Mouse (Mus musculus): ENCODE data around the gene Dbp. TPM values are rescaled to one million over a fixed set of nuclear protein-coding genes. Genes with fewer than 3 reads are reported as not detected.
A peak's percentile ranks its signal among the peaks of the same experiment; 100 is the strongest.
"Not testable (repeated sequence)": the region's sequence is repeated elsewhere in the genome, so short reads cannot be mapped to it uniquely, and the experiment has no call there.

Dbp gene
- polyA plus RNA-seq (2012; rRNA removed) (0.69 and 0.80 TPM in 2 replicates), polyA plus RNA-seq (2014; fragmentation: Nextera tagmentation; extraction: Ambion mirVana) (0.51 and 0.54 TPM in 2 replicates)

- under 1% methylated on average over 36 of the region's 36 CpGs for WGBS (ENCODE audit: insufficient replicate concordance)
- Histone ChIP-seq H3K4me2 (ENCODE audit: low read depth) (peak within 1 kb of the TSS; percentile 78), H3K4me1 (replicated peaks; ENCODE audit: control insufficient read depth in 2 of 2, insufficient read depth in 2 of 2, low read length in 1 of 2) (peaks cover 29 to 32% of the 10 kb centered on the region in 2 experiments), H3K27me3 (ENCODE audit: control insufficient read depth, insufficient read depth, low read length) (peaks cover 16% of the 10 kb centered on the region), H3K27ac (peak within 1 kb of the TSS; percentile 9; the same call in 1 of the 2 replicates), H3K9ac (replicated peaks) (peak within 1 kb of the TSS; percentile 41), H3K4me3 (ENCODE audit: insufficient read depth in 1 of 2, low read depth in 2 of 2, low read length in 2 of 2) (peak within 1 kb of the TSS; percentile 48 to 63), H3K36me3 (replicated peaks; ENCODE audit: control insufficient read depth, insufficient read depth, low read depth) (no peaks in the 10 kb centered on the region), H3K9me3 (ENCODE audit: control insufficient read depth, low read length) (no peaks in the 10 kb centered on the region)
- ATAC-seq (ENCODE audit: insufficient read depth) (peak; percentile 82), DNase-seq (ENCODE audit: low read depth in 3 of 3, low spot score in 3 of 3) (peak; percentile 93 to 94 (median 94))
- TF ChIP-seq CTCF (IDR thresholded peaks at IDR 0.05; ENCODE audit: low read depth) (no peak), EP300 (IDR thresholded peaks at IDR 0.05; ENCODE audit: low read depth) (0 out of 2 replicates have a peak, but pooled peaks have one; percentile 6)
Measured at GRCm38 (mm10) chr7:45704730-45705442, at the start of gene Dbp. TSS of gene Dbp (plus strand) at chr7:45705088.

DNA sequence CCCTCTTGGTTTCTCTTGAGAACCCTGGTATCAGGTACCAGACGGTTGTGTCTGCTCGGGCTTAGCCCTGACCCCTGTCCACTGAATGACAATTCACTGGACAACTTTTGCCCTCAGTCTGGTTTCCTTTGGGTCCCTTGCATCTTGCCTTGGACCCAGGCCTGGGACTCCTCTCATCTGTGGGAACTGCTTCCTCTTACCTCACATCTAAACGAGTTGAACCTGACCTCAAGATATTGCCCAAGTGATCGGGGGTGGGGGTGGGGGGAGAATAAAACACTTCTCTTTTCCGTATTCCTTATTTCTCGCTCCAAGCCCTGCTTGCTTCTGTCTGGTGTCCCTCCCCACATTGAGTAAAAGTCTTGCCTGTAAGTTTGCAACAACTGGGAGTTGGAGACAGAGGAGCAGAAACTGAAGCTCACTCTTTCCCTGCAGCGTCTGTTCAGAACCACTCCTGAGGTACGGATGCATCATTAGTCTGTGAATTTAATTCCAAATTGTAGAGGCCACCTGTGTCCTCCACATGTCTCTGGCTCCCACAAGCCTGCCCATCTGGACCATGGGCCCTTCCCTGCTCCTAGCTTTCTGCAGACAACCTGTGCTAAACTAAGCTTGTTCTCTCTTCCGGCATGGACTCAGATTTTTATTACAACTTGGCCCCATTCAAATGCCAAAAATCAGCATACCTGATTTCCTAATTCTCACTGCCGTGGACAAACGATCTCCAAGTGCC is 44.0 kb upstream of the Dbp start:
- no peaks in the 10 kb centered on the region for H3K9me3 ChIP-seq (ENCODE audit: control insufficient read depth, low read length)
- no peak for ATAC-seq (ENCODE audit: insufficient read depth)
- no peaks in the 10 kb centered on the region for H3K27me3 ChIP-seq (ENCODE audit: control insufficient read depth, insufficient read depth, low read length)
- 48% methylated on average over 11 of the region's 11 CpGs for WGBS (ENCODE audit: insufficient replicate concordance)
- no peaks in the 10 kb centered on the region for H3K36me3 ChIP-seq (replicated peaks; ENCODE audit: control insufficient read depth, insufficient read depth, low read depth)
- no peak overlapping the region for H3K4me3 ChIP-seq (ENCODE audit: insufficient read depth in 1 of 2, low read depth in 2 of 2, low read length in 2 of 2)
- TF ChIP-seq CTCF (IDR thresholded peaks at IDR 0.05; ENCODE audit: low read depth): no peak
- peaks cover 0 to 5% of the 10 kb centered on the region in 2 experiments; a peak in 1 of 4 replicates for H3K4me1 ChIP-seq (replicated peaks; ENCODE audit: control insufficient read depth in 2 of 2, insufficient read depth in 2 of 2, low read length in 1 of 2)
- H3K27ac ChIP-seq: no peak overlapping the region
- no peak for DNase-seq (ENCODE audit: low read depth in 3 of 3, low spot score in 3 of 3)
- no peak overlapping the region for H3K4me2 ChIP-seq (ENCODE audit: low read depth)
- no peak overlapping the region for H3K9ac ChIP-seq (replicated peaks)

- not testable (repeated sequence) for ATAC-seq (ENCODE audit: insufficient read depth); H3K4me1 ChIP-seq (replicated peaks; ENCODE audit: control insufficient read depth in 2 of 2, insufficient read depth in 2 of 2, low read length in 1 of 2); DNase-seq (ENCODE audit: low read depth in 3 of 3, low spot score in 3 of 3); H3K27me3 ChIP-seq (ENCODE audit: control insufficient read depth, insufficient read depth, low read length); H3K27ac ChIP-seq; H3K9me3 ChIP-seq (ENCODE audit: control insufficient read depth, low read length); H3K9ac ChIP-seq (replicated peaks); H3K4me3 ChIP-seq (ENCODE audit: insufficient read depth in 1 of 2, low read depth in 2 of 2, low read length in 2 of 2); H3K4me2 ChIP-seq (ENCODE audit: low read depth); H3K36me3 ChIP-seq (replicated peaks; ENCODE audit: control insufficient read depth, insufficient read depth, low read depth)
- 64% methylated on average over 6 of the region's 6 CpGs for WGBS (ENCODE audit: insufficient replicate concordance)
Measured at GRCm38 (mm10) chr7:45661702-45662101, 43.2 kb upstream of the Dbp start.

DNA sequence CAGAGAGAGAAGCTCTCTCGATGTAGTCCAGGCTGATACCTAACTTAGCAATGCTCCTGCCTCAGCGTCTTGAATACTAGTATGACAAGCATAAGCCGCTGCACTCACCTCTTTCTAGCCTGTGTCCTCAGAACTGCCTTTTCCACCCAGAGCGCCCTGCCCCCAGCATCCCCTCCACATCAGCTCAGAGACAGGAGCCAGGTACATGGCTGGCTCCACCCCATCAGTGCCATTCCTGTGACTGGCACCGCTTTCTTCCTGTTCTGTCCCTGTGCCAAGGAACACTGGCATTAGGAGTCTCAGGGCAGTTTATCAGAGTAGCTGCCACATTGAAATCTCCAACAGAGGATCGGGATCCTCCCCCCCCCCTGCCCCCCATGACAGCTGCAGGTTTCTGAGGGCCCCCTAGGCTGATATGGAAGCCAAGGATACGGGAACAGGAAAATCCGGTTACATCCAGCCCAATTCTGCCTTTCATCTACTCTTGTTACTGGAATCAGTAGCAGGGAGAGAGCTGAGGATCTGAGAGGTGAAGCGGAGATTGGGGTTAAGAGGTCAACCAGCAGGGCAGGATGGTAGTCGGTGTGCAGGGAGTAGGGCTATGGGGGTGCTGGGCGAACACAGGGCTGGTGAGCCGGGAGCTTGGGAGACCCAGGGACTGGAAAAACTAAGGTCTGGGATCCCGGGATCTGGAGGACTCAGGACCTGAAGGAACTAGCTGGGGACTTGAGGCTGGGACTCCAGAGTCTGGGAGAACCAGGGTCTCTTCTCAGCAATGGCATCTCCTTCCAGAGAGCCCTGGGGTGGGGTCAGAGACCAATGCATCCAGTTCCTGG is 39.4 kb upstream of the Dbp start:
- Histone ChIP-seq H3K9ac (replicated peaks) (no peak overlapping the region), H3K4me2 (ENCODE audit: low read depth) (no peak overlapping the region), H3K4me3 (ENCODE audit: insufficient read depth in 1 of 2, low read depth in 2 of 2, low read length in 2 of 2) (no peak overlapping the region), H3K36me3 (replicated peaks; ENCODE audit: control insufficient read depth, insufficient read depth, low read depth) (no peaks in the 10 kb centered on the region), H3K27me3 (ENCODE audit: control insufficient read depth, insufficient read depth, low read length) (no peaks in the 10 kb centered on the region), H3K27ac (no peak overlapping the region), H3K9me3 (ENCODE audit: control insufficient read depth, low read length) (no peaks in the 10 kb centered on the region), H3K4me1 (replicated peaks; ENCODE audit: control insufficient read depth in 2 of 2, insufficient read depth in 2 of 2, low read length in 1 of 2) (peaks cover 0 to 5% of the 10 kb centered on the region in 2 experiments; a peak in 1 of 4 replicates)
- DNase-seq (ENCODE audit: low read depth in 3 of 3, low spot score in 3 of 3) (no peak), ATAC-seq (ENCODE audit: insufficient read depth) (no peak)
- TF ChIP-seq CTCF (IDR thresholded peaks at IDR 0.05; ENCODE audit: low read depth): no peak
- no peak for TF ChIP-seq EP300 (IDR thresholded peaks at IDR 0.05; ENCODE audit: low read depth)
- 43% methylated on average over 13 of the region's 13 CpGs for WGBS (ENCODE audit: insufficient replicate concordance)
